Mouse (Mus musculus) small intestine, adult 2 months (tissue): ENCODE measurements around the gene Sipa1l3.

Experiments
- CTCF ChIP-seq: fragments of 200-500 bp; IDR thresholded peaks from 2 replicates; pipeline ENCODE4 v1.5.1; 2012; ENCODE audit warnings: low read depth, mild to moderate bottlenecking, control low read depth, inconsistent platforms, low read length, moderate library complexity, mixed read lengths; ENCODE audit not compliant: insufficient replicate concordance, insufficient read length; ENCODE audit errors: extremely low read depth
- POLR2A ChIP-seq: fragments of 200-500 bp; IDR thresholded peaks from 2 replicates; pipeline ENCODE4 v1.6.1; 2012; ENCODE audit warnings: low read depth, mild to moderate bottlenecking, control low read depth, inconsistent platforms, low read length, moderate library complexity

DNA sequence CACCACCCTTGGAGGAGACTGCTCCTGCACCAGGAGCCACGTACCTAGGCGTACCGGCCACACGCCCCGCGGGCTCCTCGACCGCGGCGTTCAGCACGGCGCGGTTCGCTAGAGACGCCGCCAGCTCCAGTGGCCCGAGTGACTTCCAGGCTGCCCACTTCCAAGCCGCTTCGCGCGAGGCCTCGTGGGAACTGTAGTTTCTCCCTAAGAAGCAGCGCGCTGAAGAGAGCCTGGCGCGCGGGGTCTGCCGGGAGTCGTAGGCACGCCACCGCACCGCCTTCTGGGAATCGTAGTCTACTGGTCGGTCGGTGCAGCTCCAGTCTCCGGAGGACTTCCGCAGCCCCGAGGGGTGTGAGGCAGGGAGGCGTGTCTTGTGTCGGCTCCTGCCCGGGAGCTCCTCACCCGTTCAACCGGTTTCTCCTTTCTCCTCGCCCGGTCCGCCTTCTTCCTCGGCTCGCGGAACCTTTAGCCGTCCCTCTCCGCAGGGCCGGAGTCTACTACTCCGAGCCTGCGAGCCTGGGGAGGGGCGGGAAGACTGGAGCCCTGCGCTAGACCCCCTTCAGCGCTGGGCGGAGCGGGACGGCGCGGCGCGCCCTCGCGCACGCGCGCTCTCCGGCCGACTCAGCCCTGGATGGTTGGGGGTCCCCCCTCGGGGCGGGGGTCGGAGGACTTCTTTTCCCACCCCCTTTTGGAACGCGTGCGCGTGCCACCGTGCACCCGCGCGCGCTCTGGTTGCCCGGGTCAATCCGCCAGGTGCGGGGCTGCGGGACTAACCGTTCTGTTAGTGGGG, at the start of gene Sipa1l3:
- TF ChIP-seq POLR2A, result peak; percentile 76; the same call in 1 of the 2 replicates
- no peak for TF ChIP-seq CTCF
